Mouse (Mus musculus) heart, embryonic 16.5 days (tissue): ENCODE results near the gene Zbtb20. TPM values are rescaled to one million over a fixed set of nuclear protein-coding genes. Genes with fewer than 3 reads are reported as not detected.

Experiments
- ATAC-seq: fragments of 200-750 bp; cut with Nextera tagmentation; replicated peaks from 2 replicates; pipeline ENCODE4 v1.8.0; 2017; ENCODE audit warnings: moderate number of reproducible peaks; ENCODE audit not compliant: insufficient read depth, low FRiP score; ENCODE audit errors: extremely low read depth
- H3K27ac ChIP-seq: fragments of 300-500 bp; sonication (generic); 2 replicates; pipeline ENCODE4 v1.5.1; 2014; ENCODE audit warnings: mild to moderate bottlenecking, low read length, control low read depth, moderate library complexity
- H3K27me3 ChIP-seq: fragments of 300-500 bp; sonication (generic); 2 replicates; pipeline ENCODE4 v1.6.1; 2014; ENCODE audit warnings: low read length, mixed read lengths; ENCODE audit not compliant: control insufficient read depth, insufficient read depth
- H3K36me3 ChIP-seq: fragments of 300-500 bp; sonication (generic); 2 replicates; pipeline ENCODE4 v1.6.1; 2014; ENCODE audit not compliant: control insufficient read depth, insufficient read depth
- H3K4me1 ChIP-seq: fragments of 300-500 bp; sonication (generic); 2 replicates; pipeline ENCODE4 v1.6.1; 2014; ENCODE audit warnings: low read length, mixed read lengths; ENCODE audit not compliant: control insufficient read depth, insufficient read depth
- H3K4me2 ChIP-seq: fragments of 300-500 bp; sonication (generic); 2 replicates; pipeline ENCODE4 v1.6.1; 2014; ENCODE audit warnings: low read depth, mild to moderate bottlenecking, control low read depth, low read length
- H3K4me3 ChIP-seq: fragments of 300-500 bp; sonication (generic); 2 replicates; pipeline ENCODE4 v1.5.1; 2014; ENCODE audit warnings: mild to moderate bottlenecking, control low read depth, low read length
- H3K9ac ChIP-seq: fragments of 300-500 bp; sonication (generic); 2 replicates; pipeline ENCODE4 v1.6.1; 2014; ENCODE audit warnings: low read length, control low read depth
- H3K9me3 ChIP-seq: fragments of 300-500 bp; sonication (generic); replicated peaks from 2 replicates; pipeline ENCODE4 v1.6.1; 2016; ENCODE audit warnings: low read length; ENCODE audit not compliant: control insufficient read depth
- WGBS: fragments of 180-500 bp; shearing (Covaris S2); extraction: QIAGEN DNeasy Blood & Tissue Kit; methylation state at CpG from one replicate; pipeline ENCODE4 v1.1.7; 2014; 5-methylcytosine and 5-hydroxymethylcytosine counted together
- polyA plus RNA-seq: library from polyadenylated mRNA; unstranded; fragments of >200 nt; fragmentation: Nextera tagmentation; extraction: Ambion mirVana; gene quantifications from 2 replicates; pipeline ENCODE4 v1.2.1, GENCODE M21; 2015

Gene Zbtb20
- polyA plus RNA-seq, 1 experiment from 2014 or later = 45.2 TPM

GRCm38 (mm10) chr16:43029243-43029642, 153.6 kb downstream of the Zbtb20 start:
- Histone ChIP-seq H3K4me1 (no peaks in the 10 kb centered on the region), H3K27ac (no peak overlapping the region), H3K4me2 (no peak overlapping the region), H3K9ac (no peak overlapping the region), H3K36me3 (no peaks in the 10 kb centered on the region), H3K4me3 (no peak overlapping the region), H3K9me3 (no peaks in the 10 kb centered on the region), H3K27me3 (no peaks in the 10 kb centered on the region)
- WGBS = 39% methylated on average over 3 of the region's 3 CpGs
- ATAC-seq = no peak

GRCm38 (mm10) chr16:43035709-43036108, 160.0 kb downstream of the Zbtb20 start:
- H3K9me3 ChIP-seq = no peaks in the 10 kb centered on the region
- H3K4me3 ChIP-seq = no peak overlapping the region
- no peak overlapping the region for H3K27ac ChIP-seq
- no peak overlapping the region for H3K9ac ChIP-seq
- H3K4me2 ChIP-seq = no peak overlapping the region
- no peak for ATAC-seq
- WGBS = 65% methylated on average over 6 of the region's 6 CpGs
- no peaks in the 10 kb centered on the region for H3K4me1 ChIP-seq
- no peaks in the 10 kb centered on the region for H3K27me3 ChIP-seq
- no peaks in the 10 kb centered on the region for H3K36me3 ChIP-seq

DNA sequence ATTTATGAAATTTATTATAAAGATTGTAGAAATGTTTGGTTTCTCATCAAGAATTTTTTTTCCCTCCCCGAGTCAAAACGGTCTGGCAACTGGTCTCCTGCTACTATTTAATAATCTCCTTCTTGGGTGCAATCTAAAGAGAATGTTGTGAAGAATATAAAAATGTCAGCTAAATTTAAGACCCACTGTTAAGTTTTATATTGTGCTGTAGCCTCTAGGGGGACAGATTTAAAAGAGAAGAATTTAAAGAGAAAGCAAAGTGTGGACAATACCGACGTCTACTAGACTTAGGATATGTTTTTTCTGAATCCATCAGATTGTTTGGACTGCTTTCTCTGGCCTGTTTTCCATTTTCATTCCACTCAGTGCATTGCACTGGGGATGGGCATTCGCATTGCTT, 160.8 kb downstream of the Zbtb20 start:
- H3K4me1 ChIP-seq = no peaks in the 10 kb centered on the region
- H3K36me3 ChIP-seq = no peaks in the 10 kb centered on the region
- 75% methylated on average over 5 of the region's 5 CpGs for WGBS
- H3K9ac ChIP-seq = no peak overlapping the region
- no peak for ATAC-seq
- H3K9me3 ChIP-seq = no peaks in the 10 kb centered on the region
- no peak overlapping the region for H3K4me3 ChIP-seq
- no peaks in the 10 kb centered on the region for H3K27me3 ChIP-seq
- H3K27ac ChIP-seq = no peak overlapping the region
- no peak overlapping the region for H3K4me2 ChIP-seq

- no peaks in the 10 kb centered on the region for H3K27me3 ChIP-seq
- no peaks in the 10 kb centered on the region for H3K9me3 ChIP-seq
- H3K4me3 ChIP-seq = no peak overlapping the region
- no peak overlapping the region for H3K27ac ChIP-seq
- H3K36me3 ChIP-seq = peaks cover 2% of the 10 kb centered on the region; the same call in 1 of the 2 replicates
- no peaks in the 10 kb centered on the region for H3K4me1 ChIP-seq
- no peak overlapping the region for H3K9ac ChIP-seq
- no peak overlapping the region for H3K4me2 ChIP-seq
- WGBS = 92% methylated on average over 4 of the region's 4 CpGs
- no peak for ATAC-seq
Observed at GRCm38 (mm10) chr16:43037320-43037719, 161.6 kb downstream of the Zbtb20 start.

DNA sequence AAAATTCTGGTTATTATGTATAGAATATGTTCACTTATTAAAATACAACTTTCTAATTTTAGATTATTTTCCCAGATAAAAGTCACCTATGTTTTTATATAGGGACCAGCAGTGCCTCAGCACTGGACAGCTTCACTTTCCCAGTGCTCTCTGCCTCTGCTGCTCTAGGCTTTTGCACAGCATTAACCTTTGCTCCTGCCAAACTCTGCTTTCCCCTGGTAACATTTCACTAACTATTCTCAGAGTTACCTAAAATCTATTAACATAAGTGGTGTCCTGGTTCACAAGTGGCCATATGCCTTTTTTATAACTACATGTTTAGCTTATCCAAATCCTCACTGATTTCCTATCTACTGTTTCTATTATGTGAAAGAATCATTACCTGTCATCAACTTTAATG, 169.9 kb downstream of the Zbtb20 start:
- H3K27me3 ChIP-seq = no peaks in the 10 kb centered on the region
- no peak overlapping the region for H3K27ac ChIP-seq
- no peak overlapping the region for H3K9ac ChIP-seq
- ATAC-seq = no peak
- H3K36me3 ChIP-seq = peaks cover 2% of the 10 kb centered on the region; the same call in 1 of the 2 replicates
- no peak overlapping the region for H3K4me2 ChIP-seq
- H3K9me3 ChIP-seq = no peaks in the 10 kb centered on the region
- H3K4me3 ChIP-seq = no peak overlapping the region
- no peaks in the 10 kb centered on the region for H3K4me1 ChIP-seq

DNA sequence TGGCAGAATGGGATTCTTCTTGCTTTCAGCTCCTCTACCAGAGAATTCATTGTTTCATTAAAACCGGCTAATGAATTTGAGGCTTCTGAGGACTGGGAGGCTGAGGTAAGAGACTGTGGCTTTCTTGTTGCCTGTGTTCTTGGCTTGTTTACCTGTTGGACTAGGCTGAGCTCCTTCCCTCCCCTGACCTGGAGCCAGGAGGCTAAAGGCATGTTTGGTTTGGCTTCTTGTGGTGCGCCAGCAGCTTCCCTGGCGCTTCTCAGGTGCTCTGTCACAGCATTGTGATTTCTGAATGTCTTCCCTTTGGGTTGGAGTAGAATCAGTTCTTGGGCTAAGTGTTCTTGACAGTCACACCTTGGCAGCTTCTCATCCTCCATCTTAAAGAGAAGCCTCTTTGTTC, 171.0 kb downstream of the Zbtb20 start:
- Histone ChIP-seq H3K27me3 (no peaks in the 10 kb centered on the region), H3K9ac (no peak overlapping the region), H3K36me3 (peaks cover 1% of the 10 kb centered on the region; the same call in 1 of the 2 replicates), H3K4me2 (no peak overlapping the region), H3K27ac (no peak overlapping the region), H3K9me3 (no peaks in the 10 kb centered on the region), H3K4me1 (no peaks in the 10 kb centered on the region), H3K4me3 (no peak overlapping the region)
- WGBS = 84% methylated on average over 3 of the region's 3 CpGs
- ATAC-seq = no peak

DNA sequence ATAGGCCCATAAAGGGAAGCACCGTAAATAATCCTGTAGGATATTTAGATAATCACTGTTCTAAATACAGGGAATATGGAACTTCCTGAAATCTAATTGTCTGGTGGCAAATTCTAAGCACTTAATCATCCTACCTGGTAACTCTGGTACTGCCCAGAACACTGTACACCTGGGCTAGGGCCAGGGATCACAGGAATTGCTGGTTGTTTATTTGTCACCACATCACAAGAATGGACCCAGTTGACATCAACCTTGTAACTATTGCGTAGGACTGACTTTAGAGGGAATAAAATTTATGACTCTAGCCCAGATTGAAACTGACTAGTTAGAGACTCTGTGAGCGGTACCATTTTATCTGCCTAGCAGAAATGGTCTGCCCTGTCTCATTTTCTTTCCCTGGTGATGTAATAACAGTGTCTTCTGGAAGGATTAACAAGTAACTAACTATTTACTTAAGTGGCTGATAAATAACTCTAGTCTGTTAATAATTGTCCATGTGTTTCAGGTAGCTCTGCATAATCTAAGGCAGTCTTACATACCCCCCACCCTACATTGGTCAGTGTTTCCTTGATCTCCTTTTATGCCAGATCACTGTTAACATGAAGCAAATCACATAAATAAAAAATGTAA, 194.1 kb downstream of the Zbtb20 start:
- peaks cover 3% of the 10 kb centered on the region; the same call in 1 of the 2 replicates for H3K4me1 ChIP-seq
- no peak overlapping the region for H3K27ac ChIP-seq
- 89% methylated on average over 3 of the region's 3 CpGs for WGBS
- H3K4me2 ChIP-seq = no peak overlapping the region
- H3K9me3 ChIP-seq = no peaks in the 10 kb centered on the region
- H3K27me3 ChIP-seq = no peaks in the 10 kb centered on the region
- H3K36me3 ChIP-seq = no peaks in the 10 kb centered on the region
- no peak overlapping the region for H3K9ac ChIP-seq
- no peak for ATAC-seq
- no peak overlapping the region for H3K4me3 ChIP-seq

DNA sequence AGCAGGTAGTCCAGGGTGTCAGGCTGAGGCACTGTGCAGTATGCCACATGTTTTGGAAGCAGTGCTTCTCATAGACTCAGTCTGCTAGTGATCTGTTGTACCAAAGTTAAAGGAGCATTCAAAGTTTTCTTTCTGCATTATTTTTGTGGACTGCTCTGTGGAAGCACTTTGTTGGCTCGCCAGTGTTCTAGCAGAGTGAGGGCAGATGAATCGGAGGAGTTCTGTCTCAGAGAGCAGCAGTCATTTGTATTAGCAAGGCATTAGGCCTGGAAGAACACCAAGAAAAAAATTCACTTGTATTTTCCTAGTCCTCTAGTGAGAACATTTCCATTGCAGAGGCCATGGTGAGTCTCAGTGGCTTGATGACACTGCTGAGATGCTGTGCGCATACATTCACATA, 196.2 kb downstream of the Zbtb20 start:
- Histone ChIP-seq H3K27ac (no peak overlapping the region), H3K4me1 (peaks cover 3% of the 10 kb centered on the region; the same call in 1 of the 2 replicates), H3K27me3 (no peaks in the 10 kb centered on the region), H3K9me3 (no peaks in the 10 kb centered on the region), H3K9ac (no peak overlapping the region), H3K4me3 (no peak overlapping the region), H3K36me3 (no peaks in the 10 kb centered on the region), H3K4me2 (no peak overlapping the region)
- 87% methylated on average over 3 of the region's 3 CpGs for WGBS
- no peak for ATAC-seq

DNA sequence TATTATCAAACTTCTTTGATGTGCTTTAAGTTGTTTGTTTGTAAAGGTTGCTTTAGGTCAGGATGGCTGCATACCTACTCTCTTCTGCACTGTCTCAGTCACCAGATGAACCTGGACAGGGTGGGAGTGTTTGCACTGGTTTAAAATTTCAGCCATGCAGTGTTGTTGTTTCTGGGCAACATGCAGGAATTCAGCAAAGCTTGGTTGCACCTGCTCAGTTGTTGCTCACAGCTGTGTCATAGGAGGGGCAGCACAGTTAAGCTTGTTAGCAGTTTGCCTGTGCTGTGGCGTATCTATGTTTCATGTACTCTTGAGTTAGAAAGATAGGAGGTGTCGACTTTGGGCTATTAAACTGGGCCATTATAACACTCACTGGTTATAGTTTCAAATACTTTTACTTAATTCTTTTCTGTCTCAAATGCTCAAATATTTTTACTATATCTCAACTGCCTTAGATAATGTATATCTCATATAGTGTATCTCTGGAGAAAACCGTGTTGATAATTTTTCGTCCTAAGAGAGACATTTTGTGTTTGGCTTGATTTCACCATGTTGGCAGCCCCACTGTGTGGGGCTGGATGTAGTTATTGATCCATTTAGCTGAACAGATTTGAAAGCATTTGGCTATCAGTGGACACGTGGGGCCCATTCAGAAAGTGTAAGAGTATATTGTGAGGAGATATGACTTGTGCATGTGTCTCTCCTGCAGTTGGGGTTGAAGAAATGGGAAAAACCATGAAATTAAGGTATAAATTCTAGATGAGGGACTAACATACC, 197.3 kb downstream of the Zbtb20 start:
- H3K9ac ChIP-seq = no peak overlapping the region
- 0 out of 2 replicates have a peak, but pooled peaks have one; percentile 49 for ATAC-seq
- WGBS = 67% methylated on average over 5 of the region's 5 CpGs
- peaks cover 3% of the 10 kb centered on the region; the same call in 1 of the 2 replicates for H3K4me1 ChIP-seq
- no peaks in the 10 kb centered on the region for H3K27me3 ChIP-seq
- no peaks in the 10 kb centered on the region for H3K9me3 ChIP-seq
- no peak overlapping the region for H3K4me3 ChIP-seq
- H3K27ac ChIP-seq = no peak overlapping the region
- peak overlapping the region; percentile 21; the same call in 1 of the 2 replicates for H3K4me2 ChIP-seq
- no peaks in the 10 kb centered on the region for H3K36me3 ChIP-seq
